Mouse (Mus musculus) CH12.LX (cell line): ENCODE data around the gene Rpl36. TPM values are rescaled to one million over a fixed set of nuclear protein-coding genes. Genes with fewer than 3 reads are reported as not detected.

Experiments
- DNase-seq: peaks from one replicate; pipeline ENCODE4 v3.0.0-alpha.2; 2013; ENCODE audit errors: extremely low read depth
- H3K27ac ChIP-seq: 2 replicates; pipeline ENCODE4 v1.5.1; 2012; ENCODE audit warnings: low read depth, mild to moderate bottlenecking, control low read depth, moderate library complexity; ENCODE audit not compliant: insufficient read depth
- H3K27me3 ChIP-seq: replicated peaks from 2 replicates; pipeline ENCODE3; 2012; ENCODE audit warnings: inconsistent platforms
- H3K36me3 ChIP-seq, 2 experiments: replicated peaks in 1 of 2; 2 replicates each; pipeline versions ENCODE3 to v1.6.1; 2012; ENCODE audit warnings: inconsistent platforms in 1 of 2, low read length in 1 of 2, mild to moderate bottlenecking in 1 of 2, mixed read lengths in 1 of 2, moderate library complexity in 1 of 2; ENCODE audit not compliant: control insufficient read depth in 1 of 2, insufficient read depth in 1 of 2
- H3K4me1 ChIP-seq, 2 experiments: 2 replicates each; pipeline ENCODE4 v1.6.1; 2012; ENCODE audit warnings: inconsistent platforms in 1 of 2, moderate library complexity in 1 of 2; ENCODE audit not compliant: insufficient read depth in 2 of 2, control insufficient read depth in 1 of 2
- H3K4me2 ChIP-seq: 2 replicates; pipeline ENCODE4 v1.6.1; 2012; ENCODE audit warnings: low read depth, mild to moderate bottlenecking, control low read depth; ENCODE audit not compliant: poor library complexity, insufficient read depth, severe bottlenecking
- H3K4me3 ChIP-seq, 3 experiments: fragments of 150-350 bp in 1 of 3; sonication (generic) in 1 of 3; replicated peaks in 1 of 3; 2 replicates each; pipeline versions ENCODE3 to v1.5.1; 2011 to 2012; ENCODE audit warnings: low read depth in 2 of 3, low read length in 2 of 3, mild to moderate bottlenecking in 2 of 3, moderate library complexity in 2 of 3, control low read depth in 1 of 3, improper control_type of control experiment in 1 of 3, inconsistent platforms in 1 of 3, mixed read lengths in 1 of 3; ENCODE audit not compliant: poor library complexity in 1 of 3
- H3K79me2 ChIP-seq: replicated peaks from 2 replicates; pipeline ENCODE4 v1.6.1; 2012; ENCODE audit warnings: mild to moderate bottlenecking, moderate library complexity; ENCODE audit not compliant: control insufficient read depth, poor library complexity, insufficient read depth, severe bottlenecking; ENCODE audit errors: extremely low read depth
- H3K9ac ChIP-seq: 2 replicates; pipeline ENCODE4 v1.6.1; 2012; ENCODE audit warnings: low read depth, mild to moderate bottlenecking, control low read depth, moderate library complexity; ENCODE audit not compliant: insufficient read depth
- H3K9me3 ChIP-seq: replicated peaks from 2 replicates; pipeline ENCODE3; 2012; ENCODE audit warnings: low read length, inconsistent platforms, mixed read lengths
- BHLHE40 ChIP-seq: IDR thresholded peaks from 2 replicates; pipeline ENCODE4 v1.6.1; 2011; ENCODE audit warnings: mild to moderate bottlenecking, low read depth, low read length, improper control_type of control experiment
- CHD1 ChIP-seq: IDR thresholded peaks from 2 replicates; pipeline ENCODE4 v1.6.1; 2012; ENCODE audit warnings: low read depth, low read length, improper control_type of control experiment, inconsistent platforms
- E2F4 ChIP-seq: IDR thresholded peaks from 2 replicates; pipeline ENCODE4 v1.6.1; 2011; ENCODE audit warnings: low read depth, low read length, improper control_type of control experiment; ENCODE audit not compliant: insufficient replicate concordance
- EP300 ChIP-seq: IDR thresholded peaks from 2 replicates; pipeline ENCODE4 v1.6.1; 2011; ENCODE audit warnings: low read length, improper control_type of control experiment
- ETS1 ChIP-seq: conservative IDR thresholded peaks from 2 replicates; pipeline ENCODE4 v1.6.1; 2012; ENCODE audit warnings: low read depth, mild to moderate bottlenecking, inconsistent platforms, low read length, improper control_type of control experiment, moderate library complexity
- GABPA ChIP-seq: IDR thresholded peaks from 2 replicates; pipeline ENCODE4 v1.6.1; 2012; ENCODE audit warnings: low read depth, low read length, improper control_type of control experiment, inconsistent platforms; ENCODE audit not compliant: insufficient replicate concordance
- HCFC1 ChIP-seq: IDR thresholded peaks from 2 replicates; pipeline ENCODE4 v1.6.1; 2012; ENCODE audit warnings: low read depth, mild to moderate bottlenecking, inconsistent platforms, low read length, improper control_type of control experiment
- IRF4 ChIP-seq: IDR thresholded peaks from 2 replicates; pipeline ENCODE4 v1.6.1; 2014; ENCODE audit warnings: low read depth, mild to moderate bottlenecking, inconsistent platforms, low read length, improper control_type of control experiment
- MAFK ChIP-seq: IDR thresholded peaks from 2 replicates; pipeline ENCODE4 v1.6.1; 2011; ENCODE audit warnings: low read length, improper control_type of control experiment; ENCODE audit not compliant: insufficient replicate concordance
- MAX ChIP-seq: IDR thresholded peaks from 2 replicates; pipeline ENCODE4 v1.6.1; 2011; ENCODE audit warnings: low read length, improper control_type of control experiment
- NELFE ChIP-seq: IDR thresholded peaks from 2 replicates; pipeline ENCODE4 v1.6.1; 2011; ENCODE audit warnings: low read depth, low read length, improper control_type of control experiment
- RAD21 ChIP-seq: IDR thresholded peaks from 2 replicates; pipeline ENCODE4 v1.6.1; 2011; ENCODE audit warnings: low read depth, mild to moderate bottlenecking, low read length, improper control_type of control experiment, moderate library complexity
- RCOR1 ChIP-seq: conservative IDR thresholded peaks from 2 replicates; pipeline ENCODE4 v1.6.1; 2012; ENCODE audit warnings: low read depth, mild to moderate bottlenecking, inconsistent platforms, low read length, improper control_type of control experiment
- SIN3A ChIP-seq: IDR thresholded peaks from 2 replicates; pipeline ENCODE4 v1.6.1; 2012; ENCODE audit warnings: low read length, improper control_type of control experiment, inconsistent platforms
- TBP ChIP-seq: conservative IDR thresholded peaks from 2 replicates; pipeline ENCODE4 v1.6.1; 2011; ENCODE audit warnings: low read depth, low read length, improper control_type of control experiment
- USF1 ChIP-seq: IDR thresholded peaks from 2 replicates; pipeline ENCODE4 v1.6.1; 2014; ENCODE audit warnings: low read depth, mild to moderate bottlenecking, inconsistent platforms, low read length, improper control_type of control experiment
- ZKSCAN1 ChIP-seq: IDR thresholded peaks from 2 replicates; pipeline ENCODE4 v1.6.1; 2012; ENCODE audit warnings: low read depth, inconsistent platforms, low read length, improper control_type of control experiment, borderline replicate concordance
- ZMIZ1 ChIP-seq: IDR thresholded peaks from 2 replicates; pipeline ENCODE4 v1.6.1; 2012; ENCODE audit warnings: low read depth, mild to moderate bottlenecking, inconsistent platforms, low read length, improper control_type of control experiment
- ZNF384 ChIP-seq: IDR thresholded peaks from 2 replicates; pipeline ENCODE4 v1.6.1; 2012; ENCODE audit warnings: low read depth, low read length, improper control_type of control experiment, inconsistent platforms
- dilution Hi-C: fragments of 300-500 bp; cut with MboI; formaldehyde crosslinking; loops from 2 replicates; pipeline ENCODE4 v1.14.3; 2020; ENCODE audit warnings: low sequenced_read_pairs; ENCODE audit not compliant: extremely low pct_unique_long_range_greater_than_20kb, extremely low pct_ligation_motif_present
- in situ Hi-C: fragments of 300-500 bp; cut with MboI; formaldehyde crosslinking; loops from 3 replicates; pipeline ENCODE4 v1.14.3; 2019; ENCODE audit warnings: low sequenced_read_pairs, low pct_ligation_motif_present, low pct_unique_long_range_greater_than_20kb, mixed read lengths
- polyA plus RNA-seq: library from polyadenylated mRNA; unstranded; fragments of >175 nt; gene quantifications from 2 replicates; pipeline ENCODE4 v1.2.1, GENCODE M21; 2012; ENCODE audit warnings: low read depth; ENCODE audit not compliant: insufficient read length
- total RNA-seq, 2 experiments: library from RNA; depleted of rRNA; stranded (reverse); fragments of 300-350 nt in 1 of 2; fragments of >200 nt in 1 of 2; gene quantifications; 2 replicates each; pipeline ENCODE4 v1.2.3; 2012 to 2014

The Rpl36 gene
- total and polyA plus RNA-seq, 3 experiments: 1,364 to 4,995 (median 1,734) TPM

DNA sequence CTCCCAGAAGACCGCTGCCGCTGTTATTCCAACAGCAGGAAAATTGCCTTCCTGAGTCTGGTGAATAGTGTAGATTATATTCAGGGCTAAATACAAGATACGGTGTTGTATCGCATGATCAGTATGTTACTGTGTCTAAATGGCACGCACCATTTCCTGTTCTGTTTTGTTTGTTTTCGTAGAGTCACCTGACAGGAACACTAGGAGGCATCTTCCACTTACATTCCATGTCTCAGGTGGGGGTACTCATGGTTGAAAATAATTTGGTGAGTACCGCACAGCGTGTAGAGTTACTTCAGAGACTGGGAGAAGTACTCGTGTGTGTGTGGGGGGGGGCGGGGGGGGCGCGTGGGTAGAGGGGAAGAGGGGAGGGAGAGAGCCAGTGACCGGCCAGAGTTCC is 34.3 kb downstream of the Rpl36 start:
- no peak overlapping the region for H3K27ac ChIP-seq
- no peak for DNase-seq

DNA sequence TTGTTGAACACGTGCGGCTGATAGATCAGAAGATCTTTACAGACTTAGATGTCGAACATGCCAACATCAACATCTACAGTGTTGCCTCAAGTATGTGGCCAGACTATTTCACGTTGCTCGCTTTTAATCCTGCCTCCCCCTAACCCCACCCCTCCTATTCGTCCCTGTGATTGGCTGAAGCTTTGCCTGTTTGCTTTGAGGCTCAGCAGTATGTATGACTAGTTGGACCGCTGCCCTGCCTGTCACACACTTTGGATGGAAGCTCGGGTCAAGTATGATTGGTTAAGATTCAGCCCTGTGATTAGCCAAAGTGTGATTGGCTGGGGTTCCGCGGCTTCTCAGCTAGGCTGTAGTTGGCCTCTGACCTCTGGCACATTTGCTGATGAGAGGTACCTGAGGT is 38.6 kb downstream of the Rpl36 start:
- H3K4me3 ChIP-seq: no peak overlapping the region
- H3K36me3 ChIP-seq: no peaks in the 10 kb centered on the region
- H3K4me1 ChIP-seq: peaks cover 0 to 2% of the 10 kb centered on the region in 2 experiments; a peak in 1 of 4 replicates
- H3K4me2 ChIP-seq: no peak overlapping the region
- TF ChIP-seq RCOR1 (no peak), RAD21 (no peak)
- in situ Hi-C loops: no loop called here
- dilution Hi-C loops: no loop called here
- no peaks in the 10 kb centered on the region for H3K9me3 ChIP-seq
- no peak overlapping the region for H3K9ac ChIP-seq
- no peak for DNase-seq
- H3K27ac ChIP-seq: no peak overlapping the region
- H3K79me2 ChIP-seq: no peaks in the 10 kb centered on the region
- H3K27me3 ChIP-seq: no peaks in the 10 kb centered on the region

More for the DNA sequence above, 34.3 kb downstream of the Rpl36 start:
- Histone ChIP-seq H3K9me3 (no peaks in the 10 kb centered on the region), H3K27me3 (no peaks in the 10 kb centered on the region), H3K36me3 (no peaks in the 10 kb centered on the region), H3K4me3 (no peak overlapping the region), H3K9ac (no peak overlapping the region), H3K4me2 (no peak overlapping the region), H3K4me1 (no peaks in the 10 kb centered on the region; a peak in 1 of 4 replicates), H3K79me2 (no peaks in the 10 kb centered on the region)
- dilution Hi-C loops (no loop called here), in situ Hi-C loops (no loop called here)
- TF ChIP-seq MAX (no peak), GABPA (no peak), NELFE (no peak), USF1 (no peak), HCFC1 (no peak), MAFK (no peak)

DNA sequence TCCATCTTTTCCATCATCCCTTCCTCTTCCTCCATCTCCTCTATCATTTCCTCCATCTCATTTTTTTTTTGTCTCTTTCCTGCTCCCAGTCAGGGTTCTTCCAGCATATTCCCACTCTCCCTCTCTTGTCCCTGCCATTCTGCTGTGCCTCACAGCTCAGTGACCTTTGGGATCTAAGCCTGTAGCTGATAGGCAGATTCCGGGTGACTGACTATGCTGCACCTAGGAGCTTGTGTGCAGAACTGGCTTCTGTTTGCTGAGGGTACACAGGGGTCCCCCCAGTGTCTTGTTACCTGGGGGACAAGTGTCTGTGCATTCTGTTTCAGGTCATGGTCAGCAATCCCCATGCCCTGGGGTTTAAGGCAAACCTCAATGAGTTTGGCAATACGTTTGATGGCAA is 41.6 kb downstream of the Rpl36 start:
- in situ Hi-C loops (no loop called here), dilution Hi-C loops (no loop called here)
- no peak for DNase-seq
- H3K79me2 ChIP-seq: no peaks in the 10 kb centered on the region
- TF ChIP-seq BHLHE40: no peak
- TF ChIP-seq ZKSCAN1: no peak
- TF ChIP-seq MAX: no peak
- TF ChIP-seq ZNF384: no peak
- no peak for TF ChIP-seq GABPA
- TF ChIP-seq TBP: no peak
- TF ChIP-seq EP300: no peak
- TF ChIP-seq RAD21: no peak
- no peak for TF ChIP-seq E2F4
- no peak for TF ChIP-seq IRF4
- no peak for TF ChIP-seq SIN3A
- TF ChIP-seq ETS1: no peak
- no peak for TF ChIP-seq ZMIZ1
- TF ChIP-seq CHD1: no peak
- H3K36me3 ChIP-seq: no peaks in the 10 kb centered on the region
- H3K4me2 ChIP-seq: no peak overlapping the region
- no peaks in the 10 kb centered on the region for H3K9me3 ChIP-seq
- no peak overlapping the region for H3K4me3 ChIP-seq
- no peak overlapping the region for H3K27ac ChIP-seq
- no peaks in the 10 kb centered on the region for H3K27me3 ChIP-seq
- no peak overlapping the region for H3K9ac ChIP-seq
- H3K4me1 ChIP-seq: peaks cover 3 to 5% of the 10 kb centered on the region in 2 experiments
